Mouse (Mus musculus) monocyte, adult 5-6 weeks (primary cell): ENCODE results near the gene Pwwp2b. TPM values are rescaled to one million over a fixed set of nuclear protein-coding genes. Genes with fewer than 3 reads are reported as not detected.

Source experiments
- ATAC-seq: fragments of 153-309, 156-312 bp; replicated peaks from 2 replicates; pipeline ENCODE4 v1.8.0; 2017; ENCODE audit warnings: mild to moderate bottlenecking; ENCODE audit not compliant: low TSS enrichment, insufficient number of reproducible peaks, severe bottlenecking, poor library complexity, low FRiP score
- total RNA-seq: library from RNA; stranded (forward); fragments of 200-1000, 200-491, 200-594 nt; gene quantifications from 3 replicates; pipeline ENCODE4 v1.2.3, GENCODE M21; 2017

The Pwwp2b gene
- total RNA-seq, 1 experiment from 2014 or later: 2.5 TPM

GRCm38 (mm10) chr7:139221856-139222255 is 26.4 kb upstream of the Pwwp2b start:
- no peak for ATAC-seq

GRCm38 (mm10) chr7:139222341-139222740 is 25.9 kb upstream of the Pwwp2b start:
- ATAC-seq: no peak

- ATAC-seq: no peak
These were observed 24.2 kb upstream of the Pwwp2b start for GRCm38 (mm10) chr7:139224070-139224469.

- ATAC-seq: 0 out of 2 replicates have a peak, but pooled peaks have one; percentile 28
These were observed 23.6 kb upstream of the Pwwp2b start for GRCm38 (mm10) chr7:139224725-139225124.

- no peak for ATAC-seq
These were observed 21.9 kb upstream of the Pwwp2b start for GRCm38 (mm10) chr7:139226416-139226815.

DNA sequence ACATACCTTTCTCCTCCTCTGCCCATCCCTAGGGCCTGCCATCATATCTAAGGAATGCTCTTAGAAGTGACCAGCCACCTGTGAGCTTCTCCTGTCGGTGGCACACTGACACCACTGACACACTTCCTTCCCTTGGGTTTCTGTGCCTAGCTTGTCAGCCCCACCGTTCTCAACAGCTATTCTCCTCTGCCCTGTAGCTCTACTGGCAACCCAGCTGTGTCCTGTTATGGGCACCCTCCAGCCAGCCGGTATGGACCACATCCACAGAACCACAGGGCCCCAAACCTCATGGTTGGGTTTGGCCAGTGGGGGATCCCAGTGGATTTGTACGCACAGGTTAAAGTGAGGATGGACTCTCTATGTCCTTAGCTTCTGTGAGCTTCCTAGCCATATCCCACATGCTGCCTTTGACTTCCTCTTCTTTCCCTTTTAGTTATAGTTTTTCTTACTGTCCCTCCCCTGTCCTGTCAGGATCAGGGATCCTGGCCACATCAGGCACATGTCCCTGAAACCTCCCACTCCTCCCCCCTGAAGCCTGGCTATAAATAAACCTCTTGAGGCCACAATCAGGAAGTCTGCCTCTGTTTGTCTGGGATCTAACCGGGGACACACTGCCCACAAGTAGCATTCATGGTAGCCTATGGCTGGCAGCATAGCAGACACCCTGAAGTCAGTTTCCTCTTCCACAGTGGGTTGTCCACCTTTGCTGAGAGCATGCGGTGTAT is 19.7 kb upstream of the Pwwp2b start:
- no peak for ATAC-seq

GRCm38 (mm10) chr7:139229837-139230236 is 18.4 kb upstream of the Pwwp2b start:
- no peak for ATAC-seq

- ATAC-seq: no peak
These were observed 18.0 kb upstream of the Pwwp2b start for GRCm38 (mm10) chr7:139230241-139230640.

DNA sequence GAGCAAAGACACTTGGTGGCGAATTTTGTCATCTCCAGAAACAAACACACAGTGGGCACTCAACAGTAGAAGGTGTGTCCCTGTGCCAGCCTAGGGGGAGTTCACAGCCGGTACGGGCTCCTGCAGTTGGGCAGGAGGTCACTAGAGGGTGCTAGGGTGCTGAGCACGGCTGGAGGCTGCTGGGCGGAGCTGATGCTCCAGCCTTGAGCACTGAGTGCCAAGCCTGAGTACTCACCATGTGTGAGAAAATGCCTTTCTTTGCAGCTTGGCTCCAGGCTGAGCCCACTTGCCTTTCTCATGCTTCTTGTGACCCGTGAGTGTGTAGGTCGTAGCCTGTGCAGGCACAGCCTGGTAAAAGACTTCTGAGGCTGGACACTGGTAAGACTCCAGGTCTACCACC is 14.6 kb upstream of the Pwwp2b start:
- ATAC-seq: peak; percentile 90

- 0 out of 2 replicates have a peak, but pooled peaks have one; percentile 16 for ATAC-seq
These were observed 13.7 kb upstream of the Pwwp2b start for GRCm38 (mm10) chr7:139234426-139235188.

DNA sequence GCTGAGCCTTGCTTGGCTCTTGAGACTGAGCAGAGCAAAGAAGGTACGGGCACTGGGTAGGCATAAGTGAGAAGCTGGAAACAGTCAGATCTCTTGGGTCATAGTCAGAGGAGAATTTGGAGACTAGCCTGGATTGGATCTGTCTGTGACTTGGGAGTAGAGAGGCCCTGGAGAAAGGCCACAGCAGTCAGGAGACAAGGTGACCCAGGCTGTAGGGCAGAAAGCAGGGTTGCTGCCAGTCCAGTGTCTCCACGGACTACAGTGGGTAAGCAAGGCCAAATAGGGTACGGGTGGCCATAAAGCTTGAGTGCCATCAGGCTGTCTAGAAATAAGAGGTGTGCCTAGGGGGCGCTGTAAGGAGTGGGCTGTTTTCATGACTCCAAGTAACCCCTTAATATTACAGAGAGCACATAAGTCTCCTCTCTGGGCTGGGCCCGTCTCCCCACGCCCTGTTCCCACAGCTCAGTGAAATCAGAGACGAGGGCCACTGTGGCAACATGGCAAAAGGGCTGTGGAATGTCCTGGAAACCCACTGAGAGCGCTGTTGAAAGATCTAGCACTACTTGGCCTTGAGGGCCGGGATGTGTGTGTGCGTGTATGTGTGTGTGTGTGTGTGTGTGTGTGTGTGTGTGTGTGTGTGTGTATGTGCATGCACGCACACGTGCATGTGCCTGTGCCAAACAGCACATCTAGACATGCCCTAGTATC is 12.5 kb upstream of the Pwwp2b start:
- no peak for ATAC-seq

- ATAC-seq: no peak
These were observed 8.8 kb upstream of the Pwwp2b start for GRCm38 (mm10) chr7:139239432-139239831.

DNA sequence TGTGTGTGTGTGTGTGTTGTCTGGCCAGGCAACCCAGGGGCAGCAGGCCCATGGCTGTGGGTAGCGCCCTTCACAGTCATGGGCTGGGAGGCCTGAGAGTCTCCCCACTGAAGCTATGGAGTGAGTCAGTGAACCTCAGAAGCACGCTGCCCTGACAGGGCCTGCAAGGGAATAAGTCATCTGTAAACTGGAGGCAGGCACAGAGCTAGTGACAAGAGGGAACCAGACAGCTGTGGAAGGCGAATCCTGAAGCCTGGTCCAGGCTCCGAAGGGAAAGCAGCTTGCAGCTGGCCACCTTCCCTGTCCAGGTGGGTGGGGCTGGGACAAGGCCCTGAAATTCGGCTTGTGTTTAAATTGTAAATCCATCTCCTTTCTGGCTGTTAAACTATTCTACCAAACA is 2.2 kb upstream of the Pwwp2b start:
- ATAC-seq: no peak

GRCm38 (mm10) chr7:139246931-139247880 is 1.1 kb upstream of the Pwwp2b start:
- ATAC-seq: 0 out of 2 replicates have a peak, but pooled peaks have one; percentile 5

DNA sequence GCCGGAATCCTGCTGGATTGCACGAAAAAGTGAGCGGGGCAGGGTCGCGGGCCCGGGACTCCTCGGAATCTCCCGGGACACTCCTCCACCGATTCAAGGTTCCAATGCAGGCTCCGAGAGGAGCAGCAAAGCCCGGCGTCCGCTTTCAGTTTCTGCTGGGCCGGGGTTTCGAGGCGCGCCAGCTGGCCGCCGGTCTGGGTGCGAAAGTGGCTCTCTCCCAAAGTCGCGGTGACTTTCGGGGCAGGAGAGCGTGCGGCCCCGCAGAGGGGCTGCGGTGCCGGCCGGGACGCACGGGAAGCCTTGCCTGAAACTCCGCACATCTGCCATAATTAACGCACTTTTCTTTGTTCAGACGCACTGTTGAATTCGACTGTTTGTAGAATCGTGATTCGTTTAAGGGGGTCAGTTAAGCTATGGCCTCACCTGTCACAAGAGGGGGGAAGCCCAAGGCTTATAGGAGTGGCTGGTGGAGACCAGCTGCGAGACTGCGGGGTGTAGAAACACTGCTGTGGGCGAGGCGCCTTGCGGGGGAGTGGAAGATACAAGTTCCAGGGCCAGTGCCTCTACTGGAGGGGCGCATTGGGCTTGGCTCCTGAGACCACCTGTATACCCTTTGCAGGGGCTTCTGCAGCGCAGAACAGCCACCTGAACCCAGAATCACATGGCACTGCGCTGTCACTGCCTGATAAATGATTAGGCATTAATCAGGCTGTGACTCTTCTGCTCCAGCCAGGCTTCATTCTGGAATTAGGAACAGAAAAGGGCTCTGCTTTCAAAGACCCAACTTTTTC is 528 bp downstream of the Pwwp2b start:
- ATAC-seq: no peak

DNA sequence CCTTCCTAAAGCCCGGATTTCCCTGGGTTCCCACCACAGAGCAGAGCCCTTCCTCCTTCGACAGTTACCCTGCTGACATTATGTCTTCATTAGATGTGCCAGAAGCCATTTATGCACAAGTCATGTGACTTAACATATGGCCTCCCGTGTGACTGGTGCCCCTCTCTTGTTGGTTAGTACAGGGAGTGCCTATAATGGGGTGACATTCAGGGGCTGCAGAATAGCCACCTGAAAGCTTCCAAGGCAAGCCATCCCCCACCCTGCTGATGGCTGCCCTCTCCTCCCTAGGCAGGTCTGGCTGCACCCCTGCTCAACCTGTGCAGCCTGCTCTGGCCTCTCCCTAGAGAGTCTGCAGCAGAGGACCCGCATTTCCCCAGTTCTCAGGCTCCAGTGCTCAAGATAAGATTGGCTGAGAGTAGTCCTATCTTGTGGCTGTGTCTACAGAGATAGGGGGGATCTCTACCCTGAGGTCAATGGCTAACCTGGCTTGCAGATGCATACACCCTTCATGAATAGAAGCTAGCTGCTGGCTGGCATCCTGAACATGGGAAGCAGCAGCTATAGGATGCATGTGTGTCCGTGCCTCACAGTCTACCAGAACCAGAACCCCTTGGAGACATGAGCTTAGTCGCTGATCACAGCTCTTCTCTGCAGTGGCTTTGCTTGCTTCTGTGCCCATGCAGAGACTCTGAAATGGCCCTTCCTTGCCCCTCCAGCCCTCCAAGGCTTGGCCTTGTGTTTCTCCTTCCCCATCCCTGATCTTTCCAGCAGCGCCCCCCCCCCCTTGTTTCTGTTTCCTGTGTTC is 1.3 kb downstream of the Pwwp2b start:
- ATAC-seq: no peak

- no peak for ATAC-seq
These were observed 3.6 kb downstream of the Pwwp2b start for GRCm38 (mm10) chr7:139251881-139252301.
